Mouse (Mus musculus) cortical plate, adult 2 months (tissue): ENCODE data around the gene Kcnn1. TPM values are rescaled to one million over a fixed set of nuclear protein-coding genes. Genes with fewer than 3 reads are reported as not detected.

Experiments used
- H3K27ac ChIP-seq: fragments of 200-500 bp; 2 replicates; pipeline ENCODE4 v1.5.1; 2012; ENCODE audit warnings: low read length, control low read depth, inconsistent platforms; ENCODE audit not compliant: insufficient read depth
- H3K4me1 ChIP-seq: fragments of 200-500 bp; 2 replicates; pipeline ENCODE4 v1.6.1; 2011; ENCODE audit warnings: low read length; ENCODE audit not compliant: control insufficient read depth, insufficient read depth
- H3K4me3 ChIP-seq: fragments of 200-500 bp; 2 replicates; pipeline ENCODE4 v1.5.1; 2011; ENCODE audit warnings: mild to moderate bottlenecking, low read length, control low read depth; ENCODE audit not compliant: insufficient read depth
- CTCF ChIP-seq: fragments of 200-500 bp; IDR thresholded peaks from 2 replicates; pipeline ENCODE4 v1.5.1; 2011; ENCODE audit warnings: mild to moderate bottlenecking, control low read depth, low read length; ENCODE audit not compliant: insufficient read depth; ENCODE audit errors: extremely low read depth
- POLR2A ChIP-seq: fragments of 200-500 bp; IDR thresholded peaks from 2 replicates; pipeline ENCODE4 v1.6.1; 2011; ENCODE audit warnings: mild to moderate bottlenecking, low read length, control low read depth; ENCODE audit not compliant: insufficient read depth; ENCODE audit errors: extremely low read depth
- polyA plus RNA-seq: library from polyadenylated mRNA; depleted of rRNA; stranded (reverse); fragments of >200 nt; gene quantifications from 2 replicates; pipeline ENCODE4 v1.2.3, GENCODE M21; 2012

The Kcnn1 gene
- polyA plus RNA-seq, 1 experiment = 30.2 TPM

DNA sequence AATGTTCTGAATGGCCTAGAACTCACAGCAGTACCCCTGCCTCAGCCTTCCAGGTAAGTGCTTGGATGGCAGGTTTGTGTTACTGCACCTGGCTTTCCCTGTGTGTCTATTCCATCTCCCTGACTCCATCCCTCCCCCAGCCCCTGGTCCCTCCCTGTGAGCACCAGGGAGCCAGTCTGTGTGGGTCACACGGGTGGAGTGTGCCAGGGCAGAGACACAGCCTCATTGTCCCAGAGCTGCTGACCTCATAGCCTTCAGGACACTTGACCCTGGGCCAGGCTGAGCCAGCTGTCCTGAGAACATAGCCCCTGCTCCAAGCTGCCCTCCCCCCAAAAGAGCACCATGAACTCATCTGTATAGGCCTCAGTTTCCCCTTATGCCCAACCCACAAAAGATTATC lies 55.8 kb downstream of the Kcnn1 start:
- TF ChIP-seq CTCF = no peak
- no peak for TF ChIP-seq POLR2A
- 0 out of 2 replicates have a peak, but pooled peaks cover under 1% of the 10 kb centered on the region for H3K4me1 ChIP-seq
- no peak overlapping the region for H3K4me3 ChIP-seq
- H3K27ac ChIP-seq = peak overlapping the region; percentile 86

DNA sequence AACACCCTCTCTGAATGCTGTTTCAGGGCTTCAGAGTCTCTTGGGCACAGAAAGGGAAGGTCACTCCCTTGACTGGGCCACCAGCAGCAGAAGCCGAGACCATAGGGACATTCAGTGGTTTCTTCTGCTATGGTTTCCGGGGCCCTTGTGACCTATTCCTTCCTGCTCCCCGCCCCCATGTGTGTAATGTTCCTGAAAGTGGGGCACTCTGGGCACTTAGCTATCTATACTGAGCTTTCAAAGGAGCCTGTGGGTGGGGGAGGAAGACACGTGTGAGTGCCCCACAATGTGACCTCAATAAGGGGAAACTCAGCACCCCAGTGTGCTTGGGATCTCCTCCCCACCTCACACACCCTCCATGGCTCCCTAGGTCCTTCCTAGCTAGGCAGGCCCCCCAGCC lies 56.5 kb downstream of the Kcnn1 start:
- Histone ChIP-seq H3K4me1 (peaks cover 3% of the 10 kb centered on the region; the same call in 1 of the 2 replicates), H3K4me3 (no peak overlapping the region), H3K27ac (peak overlapping the region; percentile 86)
- TF ChIP-seq POLR2A (no peak), CTCF (no peak)

DNA sequence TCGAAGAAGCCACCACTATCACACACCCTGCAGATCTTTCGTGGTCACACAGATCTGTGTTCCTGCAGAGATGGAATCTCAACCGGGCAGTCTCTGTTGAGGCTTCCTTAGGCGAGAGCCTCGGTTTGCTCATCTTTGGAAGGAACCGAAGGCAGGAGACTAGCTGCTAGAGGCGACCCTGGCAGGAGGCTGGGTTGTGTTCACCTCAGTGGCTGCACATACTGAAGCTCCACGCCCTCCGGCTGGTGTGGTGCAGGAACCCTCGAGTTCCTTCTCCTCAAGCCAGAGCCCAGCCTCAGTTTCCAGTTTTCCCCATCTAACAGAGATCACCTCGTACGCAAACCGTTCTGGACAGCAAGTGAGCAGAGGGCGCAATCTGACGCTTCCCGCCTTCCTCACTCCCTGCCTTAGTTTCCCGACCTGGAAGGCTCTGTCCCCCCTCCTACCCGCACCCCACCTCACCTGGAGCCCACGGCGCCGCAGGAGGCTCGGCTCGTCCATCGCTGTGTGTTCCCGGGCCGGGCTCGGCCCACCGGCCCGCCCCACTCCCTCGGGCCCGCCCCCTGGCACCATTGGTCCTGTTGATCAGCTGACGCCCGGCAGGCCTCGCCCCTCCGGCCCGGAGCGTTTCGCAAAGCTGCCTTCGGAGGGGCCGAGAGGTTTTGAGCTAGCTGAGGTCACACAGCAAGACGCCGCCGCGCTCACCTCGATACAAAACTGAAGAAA lies 58.4 kb downstream of the Kcnn1 start, which contains the start of gene Mast3:
Mast3 (minus strand) TSS at position 574 of the 726 bp plus-strand sequence.
- peak; percentile 82 for TF ChIP-seq POLR2A
- no peak for TF ChIP-seq CTCF
- Histone ChIP-seq H3K4me3 (peak within 1 kb of the TSS; percentile 88), H3K4me1 (peaks cover 5% of the 10 kb centered on the region), H3K27ac (peak within 1 kb of the TSS; percentile 51)

DNA sequence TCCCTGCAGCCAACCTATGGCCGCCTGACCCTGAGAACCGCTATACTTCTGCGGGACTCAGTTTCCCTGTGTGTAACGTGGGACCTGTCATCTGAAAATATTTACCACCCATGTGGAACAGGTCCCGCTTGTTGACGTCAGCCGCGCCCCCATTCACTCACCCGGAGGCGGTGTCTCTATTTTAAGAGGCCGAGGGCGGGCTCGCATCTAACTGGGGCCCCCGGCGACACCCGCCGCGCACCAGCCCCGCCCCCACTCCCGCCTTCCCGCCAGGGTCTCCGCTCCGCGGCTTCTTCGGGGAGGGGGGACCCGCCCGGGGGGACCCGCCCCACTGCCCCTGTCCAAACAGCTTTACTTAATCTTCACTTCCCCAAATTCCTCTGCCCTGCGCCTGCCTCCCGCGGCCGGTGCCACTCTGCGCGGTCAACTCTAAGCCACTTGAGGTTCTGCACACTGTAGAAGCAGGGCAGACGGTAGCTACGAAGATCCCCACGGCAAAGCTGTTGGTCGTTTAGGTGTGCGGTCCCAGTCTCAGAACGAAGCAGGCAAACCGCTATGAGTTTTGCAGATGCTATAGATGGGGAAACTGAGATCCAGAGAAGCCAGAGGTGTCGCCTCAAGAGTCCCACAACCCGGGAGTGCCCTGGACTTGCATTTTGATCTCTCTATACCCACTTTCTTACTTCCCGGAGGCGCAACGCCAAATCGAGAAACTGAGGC lies 59.1 kb downstream of the Kcnn1 start:
- Histone ChIP-seq H3K27ac (peak overlapping the region; percentile 51), H3K4me1 (peaks cover 5% of the 10 kb centered on the region), H3K4me3 (peak overlapping the region; percentile 88)
- TF ChIP-seq CTCF = no peak
- TF ChIP-seq POLR2A = no peak

DNA sequence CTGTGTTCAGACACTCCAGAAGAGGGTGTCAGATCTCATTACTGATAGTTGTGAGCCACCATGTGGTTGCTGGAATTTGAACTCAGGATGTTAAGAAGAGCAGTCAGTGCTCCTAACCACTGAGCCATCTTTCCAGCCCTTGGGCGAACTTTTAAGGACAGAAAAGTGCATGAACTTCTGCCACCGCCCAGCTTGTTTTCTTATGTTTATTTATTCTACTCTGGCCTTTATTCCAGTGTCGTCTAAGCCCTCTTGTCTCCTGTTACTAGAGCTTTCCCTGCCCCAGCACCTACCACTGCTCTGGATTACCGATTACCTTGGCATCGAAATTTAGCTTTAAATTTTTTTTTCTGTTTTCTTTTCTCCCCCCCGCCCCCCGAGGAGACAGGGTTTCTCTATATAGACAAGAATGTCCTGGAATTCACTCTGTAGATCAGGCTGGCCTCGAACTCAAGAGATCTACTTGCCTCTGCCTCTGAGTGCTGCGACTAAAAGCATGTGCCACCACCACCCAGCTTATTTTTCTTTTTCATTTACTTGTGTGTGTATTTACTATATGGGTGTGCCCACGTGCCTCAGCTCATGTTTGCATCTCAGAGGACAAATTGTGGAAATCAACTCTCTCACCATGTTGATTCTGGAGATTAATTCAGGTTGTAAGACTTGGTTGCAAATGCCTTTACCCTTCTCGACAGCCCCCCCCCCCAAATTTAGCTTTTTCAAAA lies 60.1 kb downstream of the Kcnn1 start:
- H3K4me1 ChIP-seq = peaks cover 5% of the 10 kb centered on the region
- peak overlapping the region; percentile 88 for H3K4me3 ChIP-seq
- H3K27ac ChIP-seq = no peak overlapping the region
- TF ChIP-seq CTCF = no peak

DNA sequence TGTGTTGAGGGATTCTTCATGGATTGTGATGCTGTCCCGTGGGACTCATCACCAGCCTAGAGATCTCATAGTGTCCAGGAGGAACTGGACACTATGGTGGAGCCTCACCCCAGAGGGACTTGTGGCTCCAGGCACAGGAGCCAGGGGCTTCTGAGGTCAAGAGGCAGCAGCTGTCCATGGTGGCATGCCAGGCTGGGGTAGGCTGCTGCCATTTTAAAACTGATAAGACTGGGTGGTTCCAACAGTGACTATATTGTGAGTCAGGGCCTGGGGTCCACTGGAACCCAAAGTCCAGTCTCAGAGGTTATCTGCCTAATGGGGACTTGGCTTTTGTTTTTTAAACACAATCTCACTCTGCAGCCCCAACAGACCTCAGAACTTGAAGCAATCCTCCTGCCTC lies 61.2 kb downstream of the Kcnn1 start:
- TF ChIP-seq POLR2A = no peak
- TF ChIP-seq CTCF = no peak
- Histone ChIP-seq H3K4me3 (no peak overlapping the region), H3K27ac (peak overlapping the region; percentile 63; the same call in 1 of the 2 replicates), H3K4me1 (peaks cover 7% of the 10 kb centered on the region)

DNA sequence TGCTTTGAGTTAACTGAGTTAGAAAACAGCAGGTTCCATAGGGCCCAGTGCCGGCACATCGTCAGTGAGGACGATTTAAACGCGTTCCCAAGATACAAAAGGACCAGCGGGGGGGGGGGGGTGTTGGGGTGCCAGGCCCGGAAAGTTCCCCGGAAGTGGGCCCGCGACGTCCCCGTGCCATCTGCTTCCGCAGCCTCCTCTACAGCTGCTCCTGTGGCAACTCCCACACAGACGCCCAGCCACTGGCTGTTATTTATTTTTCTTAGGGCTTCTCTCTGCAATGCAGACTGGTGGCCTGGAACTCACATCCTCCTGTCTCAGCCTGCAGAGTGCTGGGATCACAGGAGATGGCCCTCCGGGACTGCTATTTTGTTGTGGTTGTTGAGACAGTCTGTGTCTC lies 61.9 kb downstream of the Kcnn1 start:
- H3K4me1 ChIP-seq = peaks cover 7% of the 10 kb centered on the region
- no peak overlapping the region for H3K4me3 ChIP-seq
- H3K27ac ChIP-seq = no peak overlapping the region
- TF ChIP-seq POLR2A (peak; percentile 37; the same call in 1 of the 2 replicates), CTCF (no peak)

DNA sequence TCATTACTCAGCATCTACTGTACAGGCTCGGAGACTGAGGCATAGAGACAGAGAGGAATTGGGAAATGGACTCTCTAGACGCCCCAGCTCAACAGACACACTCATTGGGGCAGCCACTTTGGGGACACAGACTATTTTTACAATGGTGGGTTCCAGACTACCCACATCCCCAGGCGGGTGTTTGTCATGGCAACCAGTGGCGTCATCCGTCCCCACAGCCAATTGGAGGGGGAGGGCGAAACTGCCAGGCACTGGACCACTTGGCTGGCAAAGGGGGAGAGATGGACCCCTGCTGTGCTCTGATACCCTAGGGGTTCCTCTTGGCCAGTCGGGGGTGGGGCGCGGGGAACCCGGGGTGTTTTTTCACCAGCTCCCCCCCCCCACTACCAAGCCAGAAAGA lies 62.4 kb downstream of the Kcnn1 start:
- TF ChIP-seq CTCF (no peak), POLR2A (no peak)
- no peak overlapping the region for H3K4me3 ChIP-seq
- H3K27ac ChIP-seq = peak overlapping the region; percentile 62
- H3K4me1 ChIP-seq = peaks cover 7% of the 10 kb centered on the region

DNA sequence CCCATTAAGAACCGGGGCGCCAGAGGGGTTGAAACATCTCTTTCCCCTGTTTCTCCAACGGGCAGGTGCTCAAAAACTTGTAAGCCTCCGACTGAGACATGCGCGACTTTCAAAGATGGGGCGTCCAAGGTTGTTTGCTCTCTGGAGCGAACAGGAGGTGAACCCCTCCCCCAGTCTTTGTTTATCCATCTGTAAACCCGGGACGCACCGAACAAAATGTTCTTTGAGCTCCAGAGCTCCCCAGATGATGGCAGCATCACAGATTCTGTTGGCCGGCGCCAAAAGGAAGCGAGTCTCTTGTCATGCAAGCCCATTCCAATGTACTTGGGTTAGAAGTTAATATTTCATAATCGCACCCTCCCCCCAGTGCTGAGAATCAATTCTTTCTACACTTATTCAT lies 64.8 kb downstream of the Kcnn1 start:
- Histone ChIP-seq H3K4me3 (peak overlapping the region; percentile 41), H3K27ac (peak overlapping the region; percentile 88), H3K4me1 (peaks cover 9% of the 10 kb centered on the region)
- TF ChIP-seq POLR2A (no peak), CTCF (no peak)
